Mouse (Mus musculus) heart, embryonic 13.5 days (tissue): ENCODE results near the gene Ppp1r1b. TPM values are rescaled to one million over a fixed set of nuclear protein-coding genes. Genes with fewer than 3 reads are reported as not detected.
A peak's percentile ranks its signal among the peaks of the same experiment; 100 is the strongest.

Experiments
- ATAC-seq: fragments of 200-750 bp; cut with Nextera tagmentation; 2 replicates; pipeline ENCODE4 v1.8.0; 2017; ENCODE audit warnings: moderate TSS enrichment; ENCODE audit not compliant: insufficient number of reproducible peaks, low FRiP score, low TSS enrichment; ENCODE audit errors: extremely low read depth
- H3K27ac ChIP-seq: fragments of 300-500 bp; sonication (generic); replicated peaks from 2 replicates; pipeline ENCODE4 v1.5.1; 2015; ENCODE audit warnings: moderate library complexity, mild to moderate bottlenecking, inconsistent platforms
- H3K27me3 ChIP-seq: fragments of 300-500 bp; sonication (generic); replicated peaks from 2 replicates; pipeline ENCODE4 v1.6.1; 2015; ENCODE audit warnings: mild to moderate bottlenecking, inconsistent platforms
- H3K36me3 ChIP-seq: fragments of 300-500 bp; sonication (generic); 2 replicates; pipeline ENCODE4 v1.6.1; 2015; ENCODE audit warnings: mild to moderate bottlenecking, inconsistent platforms
- H3K4me1 ChIP-seq: fragments of 300-500 bp; sonication (generic); 2 replicates; pipeline ENCODE4 v1.6.1; 2015; ENCODE audit warnings: inconsistent platforms
- H3K4me2 ChIP-seq: fragments of 300-500 bp; sonication (generic); 2 replicates; pipeline ENCODE4 v1.6.1; 2015; ENCODE audit warnings: inconsistent platforms, mild to moderate bottlenecking, moderate library complexity
- H3K4me3 ChIP-seq: fragments of 300-500 bp; sonication (generic); 2 replicates; pipeline ENCODE4 v1.5.1; 2015; ENCODE audit warnings: moderate library complexity, mild to moderate bottlenecking, inconsistent platforms
- H3K9ac ChIP-seq: fragments of 300-500 bp; sonication (generic); 2 replicates; pipeline ENCODE4 v1.6.1; 2015; ENCODE audit warnings: inconsistent platforms, mild to moderate bottlenecking, moderate library complexity
- H3K9me3 ChIP-seq: fragments of 300-500 bp; sonication (generic); 2 replicates; pipeline ENCODE4 v1.6.1; 2016; ENCODE audit warnings: inconsistent platforms
- WGBS: fragments of 180-500 bp; shearing (Covaris S2); methylation state at CpG from one replicate; pipeline ENCODE4 v1.1.7; 2015; ENCODE audit warnings: mixed read lengths; 5-methylcytosine and 5-hydroxymethylcytosine counted together
- polyA plus RNA-seq: library from polyadenylated mRNA; unstranded; fragments of >200 nt; fragmentation: Nextera tagmentation; extraction: Ambion mirVana; gene quantifications from 2 replicates; pipeline ENCODE4 v1.2.1, GENCODE M21; 2015

Ppp1r1b gene
- polyA plus RNA-seq, 1 experiment from 2014 or later = 40.5 TPM

DNA sequence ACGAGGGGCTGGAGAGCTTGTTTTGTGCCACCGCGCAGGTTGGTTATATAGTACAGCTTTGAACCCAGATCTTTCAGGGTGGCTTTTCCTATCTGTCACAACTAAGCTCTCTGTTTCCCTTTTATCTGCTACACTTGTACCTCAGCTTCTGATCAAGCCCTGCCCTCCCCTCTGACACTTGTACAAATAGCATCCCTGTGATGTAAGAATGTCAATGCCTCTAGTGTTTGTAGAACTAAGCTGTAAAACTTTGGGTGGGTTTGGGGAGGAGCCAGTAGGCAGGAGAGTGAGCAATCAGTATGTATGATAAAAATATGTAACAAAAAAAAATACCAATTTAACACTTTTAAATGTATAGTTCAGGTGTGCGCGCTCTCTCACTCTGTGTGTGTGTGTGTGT is 16.2 kb downstream of the Ppp1r1b start:
- no peaks in the 10 kb centered on the region for H3K9me3 ChIP-seq
- peaks cover 7% of the 10 kb centered on the region; the same call in 1 of the 2 replicates for H3K36me3 ChIP-seq
- H3K9ac ChIP-seq = no peak overlapping the region
- H3K4me1 ChIP-seq = peaks cover 72% of the 10 kb centered on the region
- ATAC-seq = no peak
- no peak overlapping the region for H3K27ac ChIP-seq
- no peaks in the 10 kb centered on the region for H3K27me3 ChIP-seq
- no peak overlapping the region for H3K4me3 ChIP-seq
- 86% methylated on average over 5 of the region's 5 CpGs for WGBS
- no peak overlapping the region for H3K4me2 ChIP-seq

- WGBS = 69% methylated on average over 10 of the region's 10 CpGs
- Histone ChIP-seq H3K4me3 (no peak overlapping the region), H3K36me3 (peaks cover 4% of the 10 kb centered on the region; the same call in 1 of the 2 replicates)
Observed at GRCm38 (mm10) chr11:98366290-98366689, 18.1 kb downstream of the Ppp1r1b start.

GRCm38 (mm10) chr11:98367171-98367862 is 19.1 kb downstream of the Ppp1r1b start:
- H3K27ac ChIP-seq = peak overlapping the region; percentile 78
- H3K4me3 ChIP-seq = no peak overlapping the region
- 52% methylated on average over 10 of the region's 10 CpGs for WGBS
- ATAC-seq = no peak
- no peaks in the 10 kb centered on the region for H3K9me3 ChIP-seq
- H3K27me3 ChIP-seq = no peaks in the 10 kb centered on the region
- peaks cover 4% of the 10 kb centered on the region; the same call in 1 of the 2 replicates for H3K36me3 ChIP-seq
- H3K4me1 ChIP-seq = peaks cover 74% of the 10 kb centered on the region
- H3K4me2 ChIP-seq = no peak overlapping the region
- H3K9ac ChIP-seq = peak overlapping the region; percentile 62; the same call in 1 of the 2 replicates

More at GRCm38 (mm10) chr11:98366290-98366689, 18.1 kb downstream of the Ppp1r1b start:
- H3K9ac ChIP-seq = peak overlapping the region; percentile 63
- no peak overlapping the region for H3K4me2 ChIP-seq
- peaks cover 70% of the 10 kb centered on the region for H3K4me1 ChIP-seq
- no peaks in the 10 kb centered on the region for H3K27me3 ChIP-seq
- ATAC-seq = no peak
- H3K9me3 ChIP-seq = no peaks in the 10 kb centered on the region
- peak overlapping the region; percentile 53; the same call in 1 of the 2 replicates for H3K27ac ChIP-seq

- Histone ChIP-seq H3K9ac (no peak overlapping the region), H3K36me3 (peaks cover 4% of the 10 kb centered on the region; the same call in 1 of the 2 replicates), H3K4me1 (peaks cover 78% of the 10 kb centered on the region), H3K4me2 (no peak overlapping the region), H3K9me3 (no peaks in the 10 kb centered on the region), H3K27me3 (no peaks in the 10 kb centered on the region), H3K27ac (peak overlapping the region; percentile 78), H3K4me3 (no peak overlapping the region)
- 59% methylated on average over 7 of the region's 7 CpGs for WGBS
- ATAC-seq = no peak
Observed at GRCm38 (mm10) chr11:98367863-98368186, 19.6 kb downstream of the Ppp1r1b start.

DNA sequence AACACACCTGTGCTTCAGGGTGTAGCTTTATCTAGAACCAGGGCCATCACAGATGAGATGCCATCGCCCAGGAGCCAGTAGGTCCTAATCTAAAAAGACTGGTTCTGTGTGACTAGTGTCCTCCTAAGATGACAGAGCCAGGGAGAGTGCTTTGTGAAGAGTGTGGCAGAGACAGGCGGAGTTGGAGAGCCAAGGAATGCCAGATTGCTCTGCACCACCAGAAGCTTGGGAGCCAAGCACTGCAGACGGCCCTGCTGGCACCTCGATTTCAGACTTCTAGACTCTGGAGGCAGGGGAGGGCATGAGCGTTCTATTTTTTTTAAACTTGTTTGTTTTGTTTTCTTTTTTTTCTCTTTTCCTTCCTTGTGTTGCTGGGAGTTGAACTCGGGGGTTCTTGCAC is 21.1 kb downstream of the Ppp1r1b start:
- no peaks in the 10 kb centered on the region for H3K27me3 ChIP-seq
- peaks cover 84% of the 10 kb centered on the region for H3K4me1 ChIP-seq
- no peak for ATAC-seq
- H3K36me3 ChIP-seq = peaks cover 4% of the 10 kb centered on the region; the same call in 1 of the 2 replicates
- no peak overlapping the region for H3K4me3 ChIP-seq
- 61% methylated on average over 6 of the region's 6 CpGs for WGBS
- no peak overlapping the region for H3K9ac ChIP-seq
- no peak overlapping the region for H3K4me2 ChIP-seq
- no peak overlapping the region for H3K27ac ChIP-seq
- no peaks in the 10 kb centered on the region for H3K9me3 ChIP-seq

GRCm38 (mm10) chr11:98370588-98370987 is 22.4 kb downstream of the Ppp1r1b start:
- H3K4me2 ChIP-seq = no peak overlapping the region
- 76% methylated on average over 2 of the region's 2 CpGs for WGBS
- H3K4me3 ChIP-seq = no peak overlapping the region
- no peak overlapping the region for H3K27ac ChIP-seq
- peaks cover 14% of the 10 kb centered on the region for H3K36me3 ChIP-seq
- H3K4me1 ChIP-seq = peaks cover 95% of the 10 kb centered on the region
- H3K9me3 ChIP-seq = no peaks in the 10 kb centered on the region
- H3K27me3 ChIP-seq = no peaks in the 10 kb centered on the region
- H3K9ac ChIP-seq = peak overlapping the region; percentile 69; the same call in 1 of the 2 replicates
- no peak for ATAC-seq

DNA sequence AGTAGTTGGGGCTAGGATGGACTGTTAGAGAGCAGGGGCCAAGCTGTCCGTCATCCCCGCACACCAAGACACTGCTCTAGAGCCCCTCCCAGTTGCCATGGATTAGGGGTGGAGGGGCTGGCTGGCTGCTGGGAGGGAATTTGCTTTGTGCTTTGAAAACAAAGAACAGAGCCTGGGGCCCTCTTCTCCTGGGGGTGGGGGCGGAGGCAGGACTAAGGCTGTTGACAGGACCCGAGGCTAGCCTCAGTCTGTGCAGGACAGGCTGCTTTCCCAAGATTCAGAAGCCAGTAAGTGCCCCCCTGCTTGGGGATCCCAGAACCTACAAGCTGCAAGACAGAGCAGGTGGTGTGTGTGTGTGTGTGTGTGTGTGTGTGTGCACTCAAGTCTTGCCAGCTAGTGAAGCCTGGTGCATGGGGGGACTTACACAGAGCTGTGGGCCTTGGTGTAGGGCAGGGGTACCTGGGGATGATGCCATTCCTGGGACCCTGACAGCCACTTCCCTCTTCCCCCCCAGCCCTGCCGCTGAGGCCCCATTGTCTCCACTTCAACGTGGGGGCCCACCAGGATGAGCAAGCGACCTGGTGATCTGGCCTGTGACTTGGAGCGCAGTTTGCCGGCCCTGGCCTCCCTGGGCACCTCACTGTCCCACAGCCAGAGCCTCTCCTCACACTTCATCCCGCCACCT is 23.5 kb downstream of the Ppp1r1b start:
- no peaks in the 10 kb centered on the region for H3K27me3 ChIP-seq
- no peaks in the 10 kb centered on the region for H3K9me3 ChIP-seq
- peaks cover 95% of the 10 kb centered on the region for H3K4me1 ChIP-seq
- ATAC-seq = no peak
- peak overlapping the region; percentile 68 for H3K27ac ChIP-seq
- H3K9ac ChIP-seq = peak overlapping the region; percentile 69
- H3K4me2 ChIP-seq = peak overlapping the region; percentile 36
- peak overlapping the region; percentile 16 for H3K4me3 ChIP-seq
- 42% methylated on average over 10 of the region's 10 CpGs for WGBS
- peaks cover 23% of the 10 kb centered on the region for H3K36me3 ChIP-seq

DNA sequence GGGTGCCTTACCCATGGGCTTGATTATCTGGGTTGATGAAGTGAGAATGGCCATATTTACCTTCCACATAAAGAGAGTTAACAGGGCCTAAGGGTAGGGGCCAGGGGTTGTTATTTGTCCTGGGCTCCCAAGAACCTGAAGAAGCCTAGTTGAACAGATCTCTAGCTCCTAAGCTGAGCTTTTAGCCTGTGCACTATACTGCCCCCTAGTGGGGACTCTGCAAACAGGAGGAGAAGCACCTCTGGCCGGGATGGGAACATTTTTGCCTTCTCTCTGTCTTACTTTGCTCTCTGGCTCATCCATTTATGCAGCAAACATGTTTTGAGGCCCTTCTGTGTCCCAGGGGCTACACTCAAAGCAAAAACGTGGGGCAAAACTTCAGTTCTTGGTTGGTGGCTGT is 24.2 kb downstream of the Ppp1r1b start:
- Histone ChIP-seq H3K9me3 (no peaks in the 10 kb centered on the region), H3K4me1 (peaks cover 95% of the 10 kb centered on the region), H3K27me3 (no peaks in the 10 kb centered on the region), H3K4me2 (peak overlapping the region; percentile 36), H3K4me3 (peak overlapping the region; percentile 26), H3K27ac (peak overlapping the region; percentile 68; the same call in 1 of the 2 replicates), H3K9ac (peak overlapping the region; percentile 68), H3K36me3 (peaks cover 29% of the 10 kb centered on the region)
- ATAC-seq = no peak
- WGBS = 9% methylated on average over 2 of the region's 2 CpGs

- Histone ChIP-seq H3K4me1 (peaks cover 96% of the 10 kb centered on the region), H3K27ac (peak overlapping the region; percentile 90)
- 71% methylated on average over 6 of the region's 6 CpGs for WGBS
Observed at GRCm38 (mm10) chr11:98373244-98373643, 25.0 kb downstream of the Ppp1r1b start.

DNA sequence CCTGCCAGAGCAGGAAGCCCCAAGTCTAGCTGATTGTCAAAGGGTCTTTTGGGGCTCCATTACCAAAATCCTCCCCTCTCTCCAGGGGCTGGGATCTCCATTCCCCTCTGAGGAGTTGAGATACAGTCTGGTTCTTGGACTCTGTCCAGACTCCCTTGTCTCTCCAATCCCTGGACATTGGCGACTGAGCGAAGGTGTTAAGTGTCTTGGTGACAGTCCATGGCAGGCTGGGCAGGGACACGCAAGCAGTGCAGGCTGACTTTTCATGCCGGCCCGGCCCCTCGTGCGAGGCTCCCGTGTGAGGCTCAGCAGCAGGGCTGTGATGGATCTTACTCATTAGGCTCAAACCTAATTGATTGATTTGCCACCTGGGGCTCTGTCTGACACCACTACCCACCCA is 26.1 kb downstream of the Ppp1r1b start:
- H3K4me2 ChIP-seq = peak overlapping the region; percentile 33
- no peak for ATAC-seq
- H3K27me3 ChIP-seq = no peaks in the 10 kb centered on the region
- no peak overlapping the region for H3K4me3 ChIP-seq
- peaks cover 97% of the 10 kb centered on the region for H3K4me1 ChIP-seq
- peaks cover 47% of the 10 kb centered on the region for H3K36me3 ChIP-seq
- H3K9ac ChIP-seq = peak overlapping the region; percentile 69
- no peaks in the 10 kb centered on the region for H3K9me3 ChIP-seq
- WGBS = 27% methylated on average over 8 of the region's 8 CpGs
- peak overlapping the region; percentile 90 for H3K27ac ChIP-seq

More at GRCm38 (mm10) chr11:98373244-98373643, 25.0 kb downstream of the Ppp1r1b start:
- Histone ChIP-seq H3K4me3 (no peak overlapping the region), H3K27me3 (no peaks in the 10 kb centered on the region), H3K9me3 (no peaks in the 10 kb centered on the region), H3K36me3 (peaks cover 37% of the 10 kb centered on the region), H3K9ac (peak overlapping the region; percentile 69), H3K4me2 (peak overlapping the region; percentile 36)
- no peak for ATAC-seq

- Histone ChIP-seq H3K9ac (peak overlapping the region; percentile 55), H3K4me3 (no peak overlapping the region), H3K4me2 (no peak overlapping the region), H3K9me3 (no peaks in the 10 kb centered on the region), H3K4me1 (peaks cover 88% of the 10 kb centered on the region), H3K27ac (peak overlapping the region; percentile 57; the same call in 1 of the 2 replicates), H3K36me3 (peaks cover 66% of the 10 kb centered on the region), H3K27me3 (no peaks in the 10 kb centered on the region)
- 66% methylated on average over 5 of the region's 5 CpGs for WGBS
- no peak for ATAC-seq
Observed at GRCm38 (mm10) chr11:98376756-98377155, 28.6 kb downstream of the Ppp1r1b start.
